Mouse (Mus musculus) testis, adult 2 months (tissue): ENCODE data around the gene Gm28053. TPM values are rescaled to one million over a fixed set of nuclear protein-coding genes. Genes with fewer than 3 reads are reported as not detected.

Experiments
- H3K27ac ChIP-seq: fragments of 200-500 bp; 2 replicates; pipeline ENCODE4 v1.5.1; 2012; ENCODE audit warnings: low read depth, low read length; ENCODE audit not compliant: control insufficient read depth, insufficient read depth
- H3K27me3 ChIP-seq: fragments of 200-500 bp; 2 replicates; pipeline ENCODE4 v1.6.1; 2012; ENCODE audit warnings: mild to moderate bottlenecking, low read length, moderate library complexity; ENCODE audit not compliant: control insufficient read depth, insufficient read depth
- H3K36me3 ChIP-seq: fragments of 200-500 bp; 2 replicates; pipeline ENCODE4 v1.6.1; 2012; ENCODE audit warnings: mild to moderate bottlenecking, low read length; ENCODE audit not compliant: control insufficient read depth, insufficient read depth
- H3K4me1 ChIP-seq: fragments of 200-500 bp; 2 replicates; pipeline ENCODE4 v1.6.1; 2012; ENCODE audit warnings: low read length; ENCODE audit not compliant: control insufficient read depth, insufficient read depth
- H3K4me3 ChIP-seq: fragments of 200-500 bp; 2 replicates; pipeline ENCODE4 v1.5.1; 2012; ENCODE audit warnings: low read depth, mild to moderate bottlenecking, low read length, moderate library complexity, mixed read lengths; ENCODE audit not compliant: control insufficient read depth
- CTCF ChIP-seq: fragments of 200-500 bp; IDR thresholded peaks from 2 replicates; pipeline ENCODE4 v1.5.1; 2012; ENCODE audit warnings: low read depth, mild to moderate bottlenecking, inconsistent platforms, low read length, moderate library complexity; ENCODE audit not compliant: control insufficient read depth, insufficient read depth, insufficient replicate concordance
- POLR2A ChIP-seq: fragments of 200-500 bp; IDR thresholded peaks from 2 replicates; pipeline ENCODE4 v1.6.1; 2012; ENCODE audit warnings: low read depth, mild to moderate bottlenecking, inconsistent platforms, low read length, moderate library complexity; ENCODE audit not compliant: control insufficient read depth
- polyA plus RNA-seq: library from polyadenylated mRNA; depleted of rRNA; stranded (reverse); fragments of >200 nt; gene quantifications from 2 replicates; pipeline ENCODE4 v1.2.3, GENCODE M21; 2012; rRNA removed

The Gm28053 gene
- polyA plus RNA-seq, 1 experiment, result not detected

GRCm38 (mm10) chr6:48768933-48769332, 50.5 kb downstream of the Gm28053 start:
- Histone ChIP-seq H3K4me1 (no peaks in the 10 kb centered on the region), H3K4me3 (no peak overlapping the region), H3K36me3 (no peaks in the 10 kb centered on the region), H3K27ac (no peak overlapping the region), H3K27me3 (no peaks in the 10 kb centered on the region)
- TF ChIP-seq CTCF (no peak), POLR2A (no peak)

GRCm38 (mm10) chr6:48770696-48771095, 52.3 kb downstream of the Gm28053 start, which contains the start of gene Gimap3:
TSS of gene Gimap3 (minus strand) at chr6:48770851.
- TF ChIP-seq CTCF (no peak), POLR2A (no peak)
- H3K36me3 ChIP-seq, result no peaks in the 10 kb centered on the region
- H3K27me3 ChIP-seq, result no peaks in the 10 kb centered on the region
- no peaks in the 10 kb centered on the region for H3K4me1 ChIP-seq
- no peak within 1 kb of the TSS for H3K4me3 ChIP-seq
- H3K27ac ChIP-seq, result no peak within 1 kb of the TSS

GRCm38 (mm10) chr6:48772030-48772429, 53.6 kb downstream of the Gm28053 start:
- H3K27me3 ChIP-seq, result no peaks in the 10 kb centered on the region
- H3K36me3 ChIP-seq, result no peaks in the 10 kb centered on the region
- no peak overlapping the region for H3K4me3 ChIP-seq
- TF ChIP-seq CTCF (peak; percentile 83; the same call in 1 of the 2 replicates), POLR2A (no peak)
- no peaks in the 10 kb centered on the region for H3K4me1 ChIP-seq
- no peak overlapping the region for H3K27ac ChIP-seq

- TF ChIP-seq CTCF (no peak), POLR2A (no peak)
- no peaks in the 10 kb centered on the region for H3K27me3 ChIP-seq
Observed at GRCm38 (mm10) chr6:48784406-48784805, 66.0 kb downstream of the Gm28053 start.

DNA sequence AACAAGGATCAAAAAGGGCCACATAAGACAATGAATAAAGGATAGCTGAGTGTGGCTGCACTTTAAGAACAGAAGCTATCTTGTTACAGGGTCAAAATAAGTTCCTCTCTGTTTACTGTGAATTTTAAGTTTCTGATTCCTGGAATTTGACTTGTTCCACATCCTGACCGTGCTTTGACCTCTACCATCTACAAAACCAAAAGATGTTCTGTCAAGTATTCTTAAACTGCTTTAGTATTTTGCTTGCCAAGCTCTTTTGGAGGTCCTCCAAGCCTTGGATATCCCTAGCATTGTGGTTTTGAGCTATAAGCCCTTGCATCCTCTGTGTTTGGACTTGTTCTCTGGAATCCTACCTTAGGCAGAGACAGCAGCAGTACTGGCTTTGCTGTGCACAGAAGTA, 66.8 kb downstream of the Gm28053 start:
- Histone ChIP-seq H3K36me3 (no peaks in the 10 kb centered on the region), H3K4me1 (no peaks in the 10 kb centered on the region), H3K27me3 (no peaks in the 10 kb centered on the region), H3K4me3 (no peak overlapping the region), H3K27ac (no peak overlapping the region)
- no peak for TF ChIP-seq CTCF
- no peak for TF ChIP-seq POLR2A

More at GRCm38 (mm10) chr6:48784406-48784805, 66.0 kb downstream of the Gm28053 start:
- H3K27ac ChIP-seq, result no peak overlapping the region
- H3K36me3 ChIP-seq, result no peaks in the 10 kb centered on the region
- H3K4me3 ChIP-seq, result no peak overlapping the region
- no peaks in the 10 kb centered on the region for H3K4me1 ChIP-seq

DNA sequence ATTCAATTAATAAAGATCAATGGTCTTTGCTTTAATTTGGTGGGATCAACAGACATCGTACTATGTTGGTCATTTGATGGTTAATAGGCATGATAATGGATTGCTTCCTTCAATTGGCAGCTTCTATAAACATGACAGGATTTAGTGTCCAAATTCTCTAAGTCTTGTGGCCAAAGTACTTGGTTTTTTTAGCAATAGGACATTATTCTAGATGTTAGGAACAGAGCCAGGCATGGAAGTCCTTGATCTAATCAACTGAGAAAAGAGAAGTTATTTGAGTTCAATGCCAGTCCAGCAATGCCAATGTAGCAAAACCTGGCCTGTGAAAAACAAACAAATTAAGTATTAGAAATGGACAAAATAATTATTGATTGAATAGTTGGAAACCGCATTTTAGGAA, 67.2 kb downstream of the Gm28053 start:
- H3K27ac ChIP-seq, result no peak overlapping the region
- no peaks in the 10 kb centered on the region for H3K4me1 ChIP-seq
- TF ChIP-seq POLR2A (no peak), CTCF (no peak)
- H3K4me3 ChIP-seq, result no peak overlapping the region
- no peaks in the 10 kb centered on the region for H3K36me3 ChIP-seq
- H3K27me3 ChIP-seq, result no peaks in the 10 kb centered on the region

- Histone ChIP-seq H3K27me3 (no peaks in the 10 kb centered on the region), H3K4me3 (no peak overlapping the region), H3K36me3 (no peaks in the 10 kb centered on the region), H3K27ac (no peak overlapping the region), H3K4me1 (no peaks in the 10 kb centered on the region)
- TF ChIP-seq CTCF, result no peak
Observed at GRCm38 (mm10) chr6:48787867-48788266, 69.5 kb downstream of the Gm28053 start.

DNA sequence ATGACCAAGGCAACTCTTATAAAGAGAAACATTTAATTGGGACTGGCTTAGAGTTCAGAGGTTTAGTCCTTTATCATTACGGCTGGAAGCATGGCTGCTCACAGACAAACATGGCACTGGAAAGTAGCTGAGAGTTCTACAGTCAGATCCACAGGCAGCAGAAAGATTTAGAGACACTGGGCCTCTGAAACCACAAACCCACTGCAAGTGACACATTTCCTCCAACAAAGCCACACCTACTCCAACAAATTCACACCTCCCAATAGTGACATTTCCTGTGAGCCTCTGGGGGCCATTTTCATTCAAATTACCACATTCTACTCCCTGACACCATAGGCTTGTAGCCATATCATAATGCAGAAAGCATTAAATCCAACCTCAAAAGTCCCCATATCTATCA, 83.5 kb downstream of the Gm28053 start:
- Histone ChIP-seq H3K4me1 (peaks cover 4% of the 10 kb centered on the region), H3K4me3 (no peak overlapping the region), H3K36me3 (no peaks in the 10 kb centered on the region), H3K27ac (no peak overlapping the region), H3K27me3 (no peaks in the 10 kb centered on the region)
- no peak for TF ChIP-seq CTCF

Other genes starting within 250 kb of the Gm28053 start
- gene Atp6v0e2, start 181.0 kb upstream of the Gm28053 start, polyA plus RNA-seq, result 18.7 and 20.4 TPM in 2 replicates
- gene Lrrc61, start 163.8 kb upstream of the Gm28053 start, polyA plus RNA-seq, result 54.3 and 54.4 TPM in 2 replicates
- gene Rarres2, start 145.8 kb upstream of the Gm28053 start, polyA plus RNA-seq, result 10.5 and 11.0 TPM in 2 replicates
- gene Gm45021, start 129.0 kb upstream of the Gm28053 start, polyA plus RNA-seq, result not detected in 2 replicates
- 16.8 and 17.8 TPM in 2 replicates for gene Repin1, start 124.7 kb upstream of the Gm28053 start, polyA plus RNA-seq
- gene Gm44965, start 124.7 kb upstream of the Gm28053 start, polyA plus RNA-seq, result not detected in 2 replicates
- 1.8 and 1.9 TPM in 2 replicates for gene Zfp775, start 116.5 kb upstream of the Gm28053 start, polyA plus RNA-seq
- 0.31 TPM in 2 replicates for gene AI854703, start 91.8 kb upstream of the Gm28053 start, polyA plus RNA-seq
- 0.13 and 0.21 TPM in 2 replicates for gene Gimap8, start 71.4 kb upstream of the Gm28053 start, polyA plus RNA-seq
- 0.19 TPM in 1 of 2 replicates, not detected in the other for gene Gimap9, start 42.5 kb upstream of the Gm28053 start, polyA plus RNA-seq
- 0.38 and 0.53 TPM in 2 replicates for gene Gimap4, start 34.1 kb upstream of the Gm28053 start, polyA plus RNA-seq
- 0.46 and 0.57 TPM in 2 replicates for gene Gimap6, start 10.4 kb upstream of the Gm28053 start, polyA plus RNA-seq
- gene Gimap7, start within 50 bp of the Gm28053 start, polyA plus RNA-seq, result not detected in 2 replicates
- gene Gimap1, start 20.4 kb downstream of the Gm28053 start, polyA plus RNA-seq, result 0.31 and 0.36 TPM in 2 replicates
- gene Gimap5, start 27.6 kb downstream of the Gm28053 start, polyA plus RNA-seq, result 0.30 and 0.76 TPM in 2 replicates
- 0.17 and 0.42 TPM in 2 replicates for gene Gimap3, start 52.2 kb downstream of the Gm28053 start, polyA plus RNA-seq
- gene Tmem176a, start 122.3 kb downstream of the Gm28053 start, polyA plus RNA-seq, result 18.5 and 19.1 TPM in 2 replicates
- gene Tmem176b, start 122.9 kb downstream of the Gm28053 start, polyA plus RNA-seq, result 49.0 and 49.2 TPM in 2 replicates
- gene Aoc1, start 154.3 kb downstream of the Gm28053 start, polyA plus RNA-seq, result 0.84 and 0.89 TPM in 2 replicates
- gene 1600015I10Rik, start 211.3 kb downstream of the Gm28053 start, polyA plus RNA-seq, result not detected in 2 replicates